Mouse (Mus musculus): ENCODE results near the gene Farsb. TPM values are rescaled to one million over a fixed set of nuclear protein-coding genes. Genes with fewer than 3 reads are reported as not detected.

Farsb gene
- total RNA-seq, 2 experiments from 2014 or later, result 64.3 to 68.0 TPM

GRCm38 (mm10) chr1:78488427-78488751, 308 bp downstream of the Farsb start:
- no peak for DNase-seq (ENCODE audit: low spot score in 2 of 2)

- DNase-seq (ENCODE audit: low spot score in 2 of 2), result no peak
These were observed 4.3 kb downstream of the Farsb start for GRCm38 (mm10) chr1:78484361-78484760.

- no peak for DNase-seq (ENCODE audit: low spot score in 2 of 2)
These were observed 5.3 kb downstream of the Farsb start for GRCm38 (mm10) chr1:78483430-78483829.

GRCm38 (mm10) chr1:78472441-78472840, 16.3 kb downstream of the Farsb start:
- DNase-seq (ENCODE audit: low spot score in 2 of 2), result no peak

- peak; percentile 30 to 63 for DNase-seq (ENCODE audit: low spot score in 2 of 2)
These were observed 34.0 kb downstream of the Farsb start for GRCm38 (mm10) chr1:78454659-78455058.

- no peak for DNase-seq (ENCODE audit: low spot score in 2 of 2)
These were observed 34.8 kb downstream of the Farsb start for GRCm38 (mm10) chr1:78453886-78454285.

GRCm38 (mm10) chr1:78452544-78452943, 36.2 kb downstream of the Farsb start:
- no peak for DNase-seq (ENCODE audit: low spot score in 2 of 2)

- DNase-seq (ENCODE audit: low spot score in 2 of 2), result no peak
These were observed 37.4 kb downstream of the Farsb start for GRCm38 (mm10) chr1:78451070-78451854.

GRCm38 (mm10) chr1:78448091-78448490, 40.6 kb downstream of the Farsb start:
- no peak for DNase-seq (ENCODE audit: low spot score in 2 of 2)

- no peak for DNase-seq (ENCODE audit: low spot score in 2 of 2)
These were observed 42.0 kb downstream of the Farsb start for GRCm38 (mm10) chr1:78446742-78447141.

GRCm38 (mm10) chr1:78446232-78446631, 42.5 kb downstream of the Farsb start:
- DNase-seq (ENCODE audit: low spot score in 2 of 2), result no peak

- no peak for DNase-seq (ENCODE audit: low spot score in 2 of 2)
These were observed 45.6 kb downstream of the Farsb start for GRCm38 (mm10) chr1:78443056-78443455.

GRCm38 (mm10) chr1:78440716-78441115, 48.0 kb downstream of the Farsb start:
- DNase-seq (ENCODE audit: low spot score in 2 of 2), result no peak

GRCm38 (mm10) chr1:78437150-78437549, 51.5 kb downstream of the Farsb start:
- no peak for DNase-seq (ENCODE audit: low spot score in 2 of 2)

- DNase-seq (ENCODE audit: low spot score in 2 of 2), result no peak
These were observed 52.3 kb downstream of the Farsb start for GRCm38 (mm10) chr1:78436445-78436844.

GRCm38 (mm10) chr1:78435967-78436366, 52.7 kb downstream of the Farsb start:
- DNase-seq (ENCODE audit: low spot score in 2 of 2), result no peak

- DNase-seq (ENCODE audit: low spot score in 2 of 2), result no peak
These were observed 55.2 kb downstream of the Farsb start for GRCm38 (mm10) chr1:78433472-78433871.

- no peak for DNase-seq (ENCODE audit: low spot score in 2 of 2)
These were observed 59.8 kb downstream of the Farsb start for GRCm38 (mm10) chr1:78428851-78429250.

- no peak for DNase-seq (ENCODE audit: low spot score in 2 of 2)
These were observed 61.9 kb downstream of the Farsb start for GRCm38 (mm10) chr1:78426841-78427240.

- peak; percentile 14 to 19 for DNase-seq (ENCODE audit: low spot score in 2 of 2)
These were observed 62.6 kb downstream of the Farsb start for GRCm38 (mm10) chr1:78425793-78426700.

GRCm38 (mm10) chr1:78425309-78425708, 63.4 kb downstream of the Farsb start:
- DNase-seq (ENCODE audit: low spot score in 2 of 2), result no peak

- DNase-seq (ENCODE audit: low spot score in 2 of 2), result no peak
These were observed 63.8 kb downstream of the Farsb start for GRCm38 (mm10) chr1:78424848-78425247.

All from layer of hippocampus, postnatal 14 days (tissue).